Mouse (Mus musculus) forebrain, embryonic 14.5 days (tissue): ENCODE results near the gene Meis1. TPM values are rescaled to one million over a fixed set of nuclear protein-coding genes. Genes with fewer than 3 reads are reported as not detected.

Experiments used
- ATAC-seq: fragments of 200-750 bp; cut with Nextera tagmentation; 2 replicates; pipeline ENCODE4 v1.8.0; 2017; ENCODE audit warnings: mild to moderate bottlenecking, moderate library complexity
- DNase-seq: peaks from one replicate; pipeline ENCODE4 v3.0.0-alpha.2; 2015; ENCODE audit warnings: low spot score
- H3K27ac ChIP-seq: fragments of 300-500 bp; sonication (generic); 2 replicates; pipeline ENCODE4 v1.5.1; 2014; ENCODE audit warnings: low read depth, mild to moderate bottlenecking, control low read depth, low read length, moderate library complexity
- H3K27me3 ChIP-seq: fragments of 300-500 bp; sonication (generic); replicated peaks from 2 replicates; pipeline ENCODE4 v1.6.1; 2014; ENCODE audit warnings: low read length, control low read depth, mixed read lengths; ENCODE audit not compliant: control insufficient read depth, insufficient read depth
- H3K36me3 ChIP-seq: fragments of 300-500 bp; sonication (generic); 2 replicates; pipeline ENCODE4 v1.6.1; 2014; ENCODE audit warnings: low read length, control low read depth; ENCODE audit not compliant: control insufficient read depth, insufficient read depth
- H3K4me1 ChIP-seq: fragments of 300-500 bp; sonication (generic); 2 replicates; pipeline ENCODE4 v1.6.1; 2014; ENCODE audit warnings: antibody characterized with exemption, low read length, control low read depth; ENCODE audit not compliant: control insufficient read depth, insufficient read depth
- H3K4me2 ChIP-seq: fragments of 300-500 bp; sonication (generic); 2 replicates; pipeline ENCODE4 v1.6.1; 2014; ENCODE audit warnings: mild to moderate bottlenecking, control low read depth, low read length
- H3K4me3 ChIP-seq: fragments of 300-500 bp; sonication (generic); 2 replicates; pipeline ENCODE4 v1.5.1; 2014; ENCODE audit warnings: low read depth, low read length, control low read depth
- H3K9ac ChIP-seq: fragments of 300-500 bp; sonication (generic); 2 replicates; pipeline ENCODE4 v1.6.1; 2014; ENCODE audit warnings: mild to moderate bottlenecking, low read length, control low read depth, moderate library complexity
- H3K9me3 ChIP-seq: fragments of 300-500 bp; sonication (generic); replicated peaks from 2 replicates; pipeline ENCODE4 v1.6.1; 2016; ENCODE audit warnings: low read length, control low read depth, mixed read lengths; ENCODE audit not compliant: control insufficient read depth
- WGBS: fragments of 180-500 bp; shearing (Covaris S2); extraction: QIAGEN DNeasy Blood & Tissue Kit; methylation state at CpG from one replicate; pipeline ENCODE4 v1.1.7; 2014; 5-methylcytosine and 5-hydroxymethylcytosine counted together
- polyA plus RNA-seq: library from polyadenylated mRNA; unstranded; fragments of >200 nt; fragmentation: Nextera tagmentation; extraction: Ambion mirVana; gene quantifications from 2 replicates; pipeline ENCODE4 v1.2.1, GENCODE M21; 2014

The Meis1 gene
- polyA plus RNA-seq, 1 experiment from 2014 or later, result 20.1 TPM

GRCm38 (mm10) chr11:18947434-18947833, 71.4 kb downstream of the Meis1 start:
- WGBS, result 78% methylated on average over 3 of the region's 3 CpGs
- no peak for ATAC-seq
- no peak for DNase-seq
- peaks cover 4% of the 10 kb centered on the region for H3K4me1 ChIP-seq
- no peak overlapping the region for H3K4me2 ChIP-seq
- H3K9me3 ChIP-seq, result no peaks in the 10 kb centered on the region
- no peak overlapping the region for H3K9ac ChIP-seq
- no peak overlapping the region for H3K27ac ChIP-seq
- no peaks in the 10 kb centered on the region for H3K36me3 ChIP-seq
- no peak overlapping the region for H3K4me3 ChIP-seq
- no peaks in the 10 kb centered on the region for H3K27me3 ChIP-seq

GRCm38 (mm10) chr11:18945778-18946177, 73.0 kb downstream of the Meis1 start:
- DNase-seq (no peak), ATAC-seq (no peak)
- H3K9ac ChIP-seq, result no peak overlapping the region
- H3K4me2 ChIP-seq, result no peak overlapping the region
- H3K9me3 ChIP-seq, result no peaks in the 10 kb centered on the region
- H3K27me3 ChIP-seq, result no peaks in the 10 kb centered on the region
- H3K27ac ChIP-seq, result no peak overlapping the region
- H3K4me1 ChIP-seq, result peaks cover 4% of the 10 kb centered on the region
- no peak overlapping the region for H3K4me3 ChIP-seq
- no peaks in the 10 kb centered on the region for H3K36me3 ChIP-seq
- 44% methylated on average over 3 of the region's 3 CpGs for WGBS

- ATAC-seq (no peak), DNase-seq (no peak)
- 52% methylated on average over 14 of the region's 14 CpGs for WGBS
Observed at GRCm38 (mm10) chr11:18944972-18945625, 73.7 kb downstream of the Meis1 start.

DNA sequence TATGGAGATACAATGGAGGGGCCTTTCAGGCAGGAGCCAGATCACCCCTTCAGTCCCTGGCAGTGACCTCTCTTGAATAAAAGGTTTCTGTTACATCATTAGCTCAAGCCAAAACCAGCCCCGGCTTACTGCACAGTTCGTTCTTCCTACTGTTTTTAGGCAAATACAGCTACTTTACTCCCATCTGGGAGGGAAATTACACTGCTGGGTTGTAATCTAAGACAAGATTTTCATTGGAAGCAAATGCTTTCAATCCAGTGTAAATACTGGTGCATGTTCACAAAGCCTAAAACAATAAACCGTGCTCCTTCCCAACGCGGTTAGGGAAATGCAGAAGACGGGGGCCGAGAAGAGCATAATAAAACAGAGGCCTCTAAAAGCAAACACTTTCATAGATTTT, 74.6 kb downstream of the Meis1 start:
- H3K4me2 ChIP-seq, result no peak overlapping the region
- H3K9ac ChIP-seq, result no peak overlapping the region

More at GRCm38 (mm10) chr11:18944972-18945625, 73.7 kb downstream of the Meis1 start:
- H3K27me3 ChIP-seq, result no peaks in the 10 kb centered on the region
- H3K4me2 ChIP-seq, result no peak overlapping the region
- peaks cover 4% of the 10 kb centered on the region for H3K4me1 ChIP-seq
- no peak overlapping the region for H3K9ac ChIP-seq
- H3K9me3 ChIP-seq, result no peaks in the 10 kb centered on the region
- no peak overlapping the region for H3K4me3 ChIP-seq
- no peaks in the 10 kb centered on the region for H3K36me3 ChIP-seq
- no peak overlapping the region for H3K27ac ChIP-seq

GRCm38 (mm10) chr11:18942990-18943389, 75.8 kb downstream of the Meis1 start:
- WGBS, result 73% methylated on average over 2 of the region's 2 CpGs
- ATAC-seq, result no peak

More for the DNA sequence above, 74.6 kb downstream of the Meis1 start:
- no peaks in the 10 kb centered on the region for H3K9me3 ChIP-seq
- H3K27me3 ChIP-seq, result no peaks in the 10 kb centered on the region
- H3K36me3 ChIP-seq, result no peaks in the 10 kb centered on the region
- no peak overlapping the region for H3K4me3 ChIP-seq
- DNase-seq (no peak), ATAC-seq (no peak)
- peaks cover 4% of the 10 kb centered on the region for H3K4me1 ChIP-seq
- H3K27ac ChIP-seq, result no peak overlapping the region
- 40% methylated on average over 7 of the region's 7 CpGs for WGBS

DNA sequence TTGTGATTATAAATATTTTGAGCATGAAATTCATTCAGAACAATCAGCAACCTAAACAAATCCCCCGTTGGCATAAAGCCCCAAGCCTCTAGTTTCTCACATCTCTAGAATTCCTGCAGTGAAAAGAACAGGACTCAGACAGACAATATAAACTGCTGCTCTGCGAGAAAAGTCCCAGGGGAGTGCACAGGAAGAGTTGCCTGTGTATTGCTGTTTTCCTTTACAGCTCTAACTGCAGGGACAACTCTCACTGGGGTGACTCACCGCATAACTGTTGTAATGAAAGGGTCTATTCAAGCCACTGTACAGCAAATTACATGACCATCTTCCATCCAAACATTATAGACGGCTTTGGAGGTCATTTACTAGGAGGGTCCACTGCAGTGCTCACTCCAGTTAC, 77.9 kb downstream of the Meis1 start:
- H3K27ac ChIP-seq, result no peak overlapping the region
- 18% methylated on average over 4 of the region's 4 CpGs for WGBS

More at GRCm38 (mm10) chr11:18942990-18943389, 75.8 kb downstream of the Meis1 start:
- DNase-seq, result no peak
- Histone ChIP-seq H3K4me2 (no peak overlapping the region), H3K36me3 (no peaks in the 10 kb centered on the region), H3K27ac (no peak overlapping the region), H3K9me3 (no peaks in the 10 kb centered on the region), H3K9ac (no peak overlapping the region), H3K27me3 (no peaks in the 10 kb centered on the region), H3K4me3 (no peak overlapping the region), H3K4me1 (peaks cover 4% of the 10 kb centered on the region)

GRCm38 (mm10) chr11:18934921-18935320, 83.9 kb downstream of the Meis1 start:
- no peak overlapping the region for H3K4me2 ChIP-seq
- H3K4me1 ChIP-seq, result peaks cover 28% of the 10 kb centered on the region
- H3K9me3 ChIP-seq, result no peaks in the 10 kb centered on the region
- H3K27ac ChIP-seq, result no peak overlapping the region
- DNase-seq (peak; percentile 70), ATAC-seq (peak; percentile 66)
- no peaks in the 10 kb centered on the region for H3K27me3 ChIP-seq
- H3K4me3 ChIP-seq, result no peak overlapping the region
- 25% methylated on average over 6 of the region's 6 CpGs for WGBS
- no peaks in the 10 kb centered on the region for H3K36me3 ChIP-seq
- H3K9ac ChIP-seq, result no peak overlapping the region

More for the DNA sequence above, 77.9 kb downstream of the Meis1 start:
- Histone ChIP-seq H3K9ac (no peak overlapping the region), H3K4me1 (peaks cover 4% of the 10 kb centered on the region), H3K9me3 (no peaks in the 10 kb centered on the region), H3K4me2 (no peak overlapping the region), H3K36me3 (no peaks in the 10 kb centered on the region), H3K4me3 (no peak overlapping the region), H3K27me3 (no peaks in the 10 kb centered on the region)
- DNase-seq (no peak), ATAC-seq (no peak; the same call in 1 of the 2 replicates)

- ATAC-seq, result peak; percentile 28; the same call in 1 of the 2 replicates
- Histone ChIP-seq H3K27me3 (no peaks in the 10 kb centered on the region), H3K9ac (no peak overlapping the region), H3K27ac (peak overlapping the region; percentile 35; the same call in 1 of the 2 replicates), H3K36me3 (no peaks in the 10 kb centered on the region), H3K9me3 (no peaks in the 10 kb centered on the region), H3K4me2 (peak overlapping the region; percentile 16), H3K4me1 (peaks cover 31% of the 10 kb centered on the region), H3K4me3 (no peak overlapping the region)
- WGBS, result 53% methylated on average over 15 of the region's 15 CpGs
- peak; percentile 55 for DNase-seq
Observed at GRCm38 (mm10) chr11:18931001-18931874, 87.5 kb downstream of the Meis1 start.
